Mouse (Mus musculus) WW6 (cell line): ENCODE measurements at regions not wholly inside any gene's neighbourhood (a gene's known extent, or its start where the extent isn't known, plus 50 kb on each side); places are given as distances from the start of the nearest gene placed in this dataset.
A peak's percentile ranks its signal among the peaks of the same experiment; 100 is the strongest.
"Not testable (repeated sequence)": the region's sequence is repeated elsewhere in the genome, so short reads cannot be mapped to it uniquely, and the experiment has no call there.

Experiments used
- DNase-seq: peaks from one replicate; pipeline ENCODE4 v3.0.0-alpha.2; 2013; ENCODE audit warnings: low read depth, low spot score

- DNase-seq, result no peak
Measured at GRCm38 (mm10) chr12:95385688-95386087, 306.3 kb upstream of the Flrt2 start.

GRCm38 (mm10) chr12:95388185-95388584 is 303.8 kb upstream of the Flrt2 start:
- DNase-seq, result no peak

- no peak for DNase-seq
Measured at GRCm38 (mm10) chr12:95392821-95393220, 299.2 kb upstream of the Flrt2 start.

DNA sequence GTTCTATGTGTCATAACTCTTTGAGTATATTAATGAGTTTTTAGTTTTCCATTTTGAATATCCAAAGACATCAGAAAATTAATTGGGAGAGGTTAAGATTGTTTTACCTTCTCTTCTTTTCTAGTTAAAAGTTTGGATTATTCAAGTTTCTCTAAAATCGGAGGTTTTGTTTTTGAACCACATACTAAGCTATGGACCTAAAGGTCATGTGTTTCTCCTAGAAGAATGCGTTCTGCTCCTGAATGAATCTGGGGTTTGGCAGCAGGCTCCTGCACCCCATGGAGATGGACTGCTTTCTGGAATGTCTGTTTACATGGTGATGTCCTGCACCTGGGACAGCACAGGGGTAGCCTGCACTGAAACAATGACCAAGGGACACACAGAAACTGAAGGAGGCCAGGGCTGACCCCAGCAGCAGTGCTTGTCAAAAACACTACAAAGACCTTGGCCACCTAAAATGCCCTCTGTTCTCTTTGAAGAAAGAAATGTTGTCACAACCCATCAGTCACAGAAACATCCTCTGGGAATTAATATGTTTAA is 297.0 kb upstream of the Flrt2 start:
- no peak for DNase-seq

GRCm38 (mm10) chr12:95420861-95421260 is 271.2 kb upstream of the Flrt2 start:
- DNase-seq, result no peak

DNA sequence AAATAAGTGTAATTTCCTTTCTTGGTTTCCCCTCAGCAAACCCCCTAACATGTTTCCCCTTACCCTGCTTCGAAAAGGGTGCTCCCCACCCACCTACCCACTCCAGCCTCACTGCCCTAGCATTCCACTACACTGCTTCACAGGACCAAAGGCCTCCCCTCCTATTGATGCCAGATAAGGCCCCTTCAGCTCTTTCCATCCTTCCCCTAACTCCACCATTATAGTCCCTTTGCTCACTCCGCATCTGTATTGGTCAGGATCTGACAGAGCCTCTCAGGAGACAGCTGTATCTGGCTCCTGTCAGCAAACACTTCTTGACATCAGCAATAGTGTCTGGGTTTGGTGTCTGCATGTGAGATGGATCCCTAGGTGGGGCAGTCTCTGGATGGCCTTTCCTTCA is 267.3 kb upstream of the Flrt2 start:
- DNase-seq, result no peak

DNA sequence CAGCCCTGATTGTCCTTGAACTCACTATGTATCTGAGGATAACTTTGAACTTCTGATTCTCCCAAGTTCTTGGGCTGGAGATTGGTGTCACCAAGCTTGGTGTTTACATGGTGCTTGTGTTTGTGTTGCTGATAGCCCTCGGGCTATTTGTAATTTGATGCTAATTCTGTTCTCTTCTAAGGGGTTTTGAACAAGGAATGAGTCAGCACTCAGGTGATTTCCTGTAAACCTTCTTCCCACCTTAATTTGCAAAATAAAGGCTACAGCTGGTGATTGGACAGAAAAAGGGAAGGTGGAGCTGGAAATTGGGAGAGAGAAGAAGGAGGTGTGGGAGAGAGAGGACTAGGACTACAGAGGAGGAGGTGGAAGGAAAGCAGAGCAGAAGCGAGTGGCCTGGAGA is 254.8 kb upstream of the Flrt2 start:
- peak; percentile 36 for DNase-seq

GRCm38 (mm10) chr12:95457480-95457879 is 234.5 kb upstream of the Flrt2 start:
- DNase-seq, result no peak

GRCm38 (mm10) chr12:95466502-95467490 is 225.2 kb upstream of the Flrt2 start:
- no peak for DNase-seq

DNA sequence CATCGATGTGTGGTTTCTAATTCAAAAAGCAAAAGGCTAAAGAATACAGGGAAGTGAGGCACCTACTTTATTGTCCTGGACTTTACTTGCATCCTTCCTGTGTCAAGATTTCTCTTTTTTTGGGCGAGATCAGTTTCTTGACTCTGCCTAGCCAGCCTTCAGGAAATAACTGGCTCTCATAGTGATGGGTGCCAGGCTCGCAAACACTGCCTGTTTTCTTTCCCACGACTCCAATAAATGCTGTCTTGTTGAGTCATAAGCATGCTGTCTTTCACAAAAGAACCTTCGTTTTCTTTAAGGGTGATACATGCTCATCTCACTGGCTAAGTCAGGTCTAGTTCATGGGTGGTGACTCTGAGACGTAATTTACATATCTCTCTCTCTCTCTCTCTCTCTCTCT is 222.1 kb upstream of the Flrt2 start:
- no peak for DNase-seq

DNA sequence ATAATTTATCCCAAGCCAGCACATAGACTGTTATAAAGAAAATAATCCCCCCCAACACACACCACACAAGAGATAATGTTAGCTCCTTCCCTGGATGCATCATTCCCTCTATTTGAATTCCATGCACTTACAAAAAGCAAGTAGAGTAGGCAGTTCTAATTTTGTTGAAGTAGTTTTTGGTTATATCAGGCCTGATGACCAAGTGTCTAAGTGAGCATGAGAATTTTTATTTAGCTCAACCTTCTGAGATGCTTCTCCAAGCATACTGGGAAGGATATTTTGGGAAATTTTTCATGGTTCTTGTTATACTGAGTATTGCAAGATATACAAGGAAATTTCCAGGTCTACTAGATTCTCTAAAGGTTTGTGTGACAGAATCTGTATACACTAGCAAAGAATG is 205.5 kb upstream of the Flrt2 start:
- no peak for DNase-seq

GRCm38 (mm10) chr12:95488371-95488770 is 203.7 kb upstream of the Flrt2 start:
- DNase-seq, result no peak

- no peak for DNase-seq
Measured at GRCm38 (mm10) chr12:95489374-95489773, 202.7 kb upstream of the Flrt2 start.

- no peak for DNase-seq
Measured at GRCm38 (mm10) chr12:95489848-95490247, 202.2 kb upstream of the Flrt2 start.

- DNase-seq, result not testable (repeated sequence)
Measured at GRCm38 (mm10) chr12:95491806-95492436, 200.1 kb upstream of the Flrt2 start.

- DNase-seq, result no peak
Measured at GRCm38 (mm10) chr12:95501443-95501842, 190.6 kb upstream of the Flrt2 start.

GRCm38 (mm10) chr12:95520008-95520407 is 172.0 kb upstream of the Flrt2 start:
- no peak for DNase-seq

DNA sequence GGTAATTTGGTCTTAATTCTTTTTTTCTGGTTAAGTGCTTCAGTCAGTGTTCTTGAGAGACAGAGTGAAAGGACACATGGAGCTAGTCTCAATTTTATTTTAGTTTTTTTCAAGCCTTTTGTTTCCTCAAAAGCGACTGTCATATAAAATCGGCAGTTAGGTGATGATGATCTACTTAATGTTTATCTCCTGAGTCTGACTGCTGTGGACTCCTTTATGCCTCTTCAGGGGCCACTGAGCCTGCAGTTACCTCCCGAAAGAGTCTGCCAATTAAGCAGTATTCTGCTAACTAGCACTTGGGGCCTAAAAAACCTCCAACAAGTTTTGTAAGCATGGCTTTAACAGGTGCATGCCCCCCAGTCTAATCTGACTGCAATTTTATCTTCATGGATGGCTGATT is 170.0 kb upstream of the Flrt2 start:
- no peak for DNase-seq

GRCm38 (mm10) chr12:95533888-95534639 is 158.0 kb upstream of the Flrt2 start:
- DNase-seq, result no peak

DNA sequence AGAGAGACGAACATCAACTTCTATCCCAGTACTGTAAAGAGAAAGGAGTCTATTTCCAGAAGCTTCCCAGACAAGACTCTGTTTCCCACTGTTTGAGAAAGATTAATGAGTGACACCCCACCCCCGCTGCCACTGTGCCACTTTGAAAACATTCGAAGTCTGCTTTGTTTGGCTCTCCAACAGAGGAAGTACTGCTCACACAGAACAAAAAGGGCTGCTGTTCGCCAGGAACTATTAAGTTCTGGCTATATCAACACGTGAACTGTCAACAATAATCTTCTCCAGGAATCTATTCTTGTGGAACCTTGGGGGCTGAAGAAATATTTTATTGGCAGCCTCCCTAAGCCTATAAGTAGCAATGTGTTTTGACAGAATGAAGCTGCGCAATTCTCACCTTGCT is 144.7 kb upstream of the Flrt2 start:
- no peak for DNase-seq

DNA sequence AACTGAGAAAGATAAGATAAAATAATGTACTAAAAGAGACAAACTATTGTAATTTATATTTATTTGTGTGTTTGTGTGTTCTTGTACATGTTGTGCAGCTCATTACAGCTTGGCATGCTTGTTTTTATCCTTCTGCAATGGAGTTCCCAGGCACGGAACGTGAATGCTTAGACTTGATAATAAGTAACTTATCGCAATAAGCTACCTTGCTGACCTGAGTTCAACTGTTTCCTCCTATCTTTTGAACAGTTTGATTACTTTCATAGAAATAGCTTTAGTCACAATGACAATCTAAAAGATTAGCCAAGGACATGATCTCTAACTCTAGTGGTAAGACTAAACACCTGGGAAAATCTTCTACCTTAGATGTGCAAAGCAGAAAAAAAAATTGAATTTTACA is 138.9 kb upstream of the Flrt2 start:
- DNase-seq, result no peak
